Mouse (Mus musculus) brain, embryonic 14.5 days (tissue): Measurements from ENCODE around the gene Cdc42bpg.

Experiments
- CTCF ChIP-seq: fragments of 200-500 bp; IDR thresholded peaks from 2 replicates; pipeline ENCODE4 v1.5.1; 2012; ENCODE audit warnings: inconsistent platforms, mild to moderate bottlenecking, moderate library complexity, borderline replicate concordance; ENCODE audit not compliant: insufficient read depth, insufficient read length; ENCODE audit errors: extremely low read depth
- POLR2A ChIP-seq: fragments of 200-500 bp; IDR thresholded peaks from 2 replicates; pipeline ENCODE4 v1.6.1; 2012; ENCODE audit warnings: mild to moderate bottlenecking, inconsistent platforms, borderline replicate concordance; ENCODE audit not compliant: poor library complexity, insufficient read depth, insufficient read length, severe bottlenecking; ENCODE audit errors: extremely low read depth

GRCm38 (mm10) chr19:6324751-6325150 lies 18.5 kb downstream of the Cdc42bpg start:
- no peak for TF ChIP-seq POLR2A
- no peak for TF ChIP-seq CTCF
